In the genomic region with DNA sequence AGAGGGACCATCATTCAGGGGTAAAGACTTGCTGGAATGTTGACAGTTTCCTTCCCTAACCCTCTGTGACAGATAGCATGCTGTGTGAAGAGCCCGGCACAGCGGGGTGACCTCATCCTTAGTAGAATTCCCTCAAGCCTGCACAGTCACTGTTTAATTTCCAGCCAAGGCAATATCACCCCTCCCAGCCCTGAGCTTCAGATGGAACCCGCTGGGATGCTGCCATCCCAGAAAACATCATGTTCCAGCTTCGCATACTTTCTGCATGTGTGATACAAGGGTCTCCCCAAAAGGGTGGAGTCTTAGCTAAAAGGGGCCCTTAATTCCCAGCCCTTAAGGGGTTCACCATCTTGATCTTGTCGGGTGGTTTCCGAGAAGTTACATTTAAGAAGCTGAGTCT, we compare ENCODE assay signal across 13 mouse cellular contexts. TPM values are rescaled to one million over a fixed set of nuclear protein-coding genes. Genes with fewer than 3 reads are reported as not detected.
DNase-seq lines count a peak whose midpoint lies in the region; ATAC-seq lines count a peak whose summit lies in the region.
"Had no signal": no experiment of that assay in that cellular context is flagged by ENCODE, and none has a peak within 500 bp of the region (broad histone marks: within the 10 kb centered on the region; RNA-seq: fewer than 3 reads in every experiment).

No protein-coding gene starts in this region.

- intact Hi-C loops in gastrocnemius, postnatal 36 days (cut with DNase I) = no loop called here

- no peaks in the 10 kb centered on the region for H3K36me3 ChIP-seq in kidney, embryonic 14.5 days (ENCODE audit: control insufficient read depth, insufficient read depth, low read length)
- no peaks in the 10 kb centered on the region for H3K36me3 ChIP-seq in forebrain, embryonic 15.5 days

- no peak overlapping the region for H3K9ac ChIP-seq in kidney, embryonic 14.5 days (ENCODE audit: low read depth, low read length)
- no peak overlapping the region for H3K9ac ChIP-seq in forebrain, embryonic 15.5 days (replicated peaks)

- no peak for ATAC-seq in kidney, embryonic 14.5 days (ENCODE audit: low FRiP score, low TSS enrichment)
- no peak for ATAC-seq in forebrain, embryonic 15.5 days (replicated peaks)
- ATAC-seq: forebrain, embryonic 16.5 days; Patski had no signal

- H3K9me3 ChIP-seq in kidney, embryonic 14.5 days (ENCODE audit: control insufficient read depth, low read length) = no peaks in the 10 kb centered on the region
- H3K9me3 ChIP-seq in forebrain, embryonic 15.5 days = no peaks in the 10 kb centered on the region

- H3K27me3 ChIP-seq in kidney, embryonic 14.5 days (ENCODE audit: control insufficient read depth, insufficient read depth, low read length) = no peaks in the 10 kb centered on the region
- no peaks in the 10 kb centered on the region for H3K27me3 ChIP-seq in forebrain, embryonic 15.5 days
- H3K27me3 ChIP-seq: Patski had no signal

- no peak overlapping the region for H3K27ac ChIP-seq in kidney, embryonic 14.5 days (ENCODE audit: low read depth, low read length)
- no peak overlapping the region for H3K27ac ChIP-seq in forebrain, embryonic 15.5 days (replicated peaks)

- H3K4me2 ChIP-seq in kidney, embryonic 14.5 days (replicated peaks; ENCODE audit: low read depth, low read length) = no peak overlapping the region
- H3K4me2 ChIP-seq in forebrain, embryonic 15.5 days (replicated peaks) = no peak overlapping the region

- H3K4me1 ChIP-seq in kidney, embryonic 14.5 days (ENCODE audit: control insufficient read depth, insufficient read depth, low read length) = no peaks in the 10 kb centered on the region
- no peaks in the 10 kb centered on the region for H3K4me1 ChIP-seq in forebrain, embryonic 15.5 days

- H3K4me3 ChIP-seq in kidney, embryonic 14.5 days (ENCODE audit: low read length) = no peak overlapping the region
- H3K4me3 ChIP-seq in forebrain, embryonic 15.5 days = no peak overlapping the region

- DNase-seq in adrenal gland, postnatal 14 days = peak; percentile 7
- no peak for DNase-seq in adrenal gland, postnatal 10 days
- peak; percentile 29 to 53 for DNase-seq in gastrocnemius, postnatal 36 days
- DNase-seq in heart, postnatal 4 days = peak; percentile 66
- DNase-seq in retina, embryonic 14.5 days (ENCODE audit: low spot score) = peak; percentile 46
- no peak for DNase-seq in kidney, postnatal 36 days
- DNase-seq: kidney, postnatal 10 days; right cerebral cortex, postnatal 4 days; thymus, postnatal 4 days had no signal

- 81% methylated on average over 6 of the region's 6 CpGs for WGBS in kidney, embryonic 14.5 days
- WGBS in forebrain, embryonic 15.5 days = 81% methylated on average over 6 of the region's 6 CpGs

RNA-seq across cellular contexts. Expression of gene Fbn1, which starts 22.9 kb away (rescaled TPM):
- total RNA-seq in adrenal gland, postnatal 14 days (2021) = 88.2 and 93.1 TPM in 2 replicates
- 100 to 1,000 TPM; 121 to 127 TPM for total RNA-seq in adrenal gland, postnatal 10 days (2021)
- total RNA-seq in gastrocnemius, postnatal 36 days (2021) = 10 to 100 TPM; 58.1 to 62.0 TPM
- 100 to 1,000 TPM; 223 to 241 TPM for total RNA-seq in heart, postnatal 4 days (2021)
- polyA plus RNA-seq in kidney, embryonic 14.5 days (2014; fragmentation: Nextera tagmentation; extraction: Ambion mirVana) = 10.9 and 19.8 TPM in 2 replicates
- polyA plus RNA-seq in forebrain, embryonic 15.5 days (2015; fragmentation: Nextera tagmentation; extraction: Ambion mirVana) = 1.9 and 2.2 TPM in 2 replicates

RNA-seq across cellular contexts. Expression of gene Gm9913, which starts 25.8 kb away (rescaled TPM):
- 0.11 TPM in 1 of 2 replicates, not detected in the other for total RNA-seq in adrenal gland, postnatal 14 days (2021)
- under 1 TPM in 1 of 2 experiments, not detected in 1; 0.36 TPM for total RNA-seq in adrenal gland, postnatal 10 days (2021)
- total RNA-seq in gastrocnemius, postnatal 36 days (2021) = under 1 TPM in 1 of 2 experiments, not detected in 1; 0.10 TPM
- under 1 TPM; 0.57 to 0.65 TPM for total RNA-seq in heart, postnatal 4 days (2021)
- polyA plus RNA-seq in kidney, embryonic 14.5 days (2014; fragmentation: Nextera tagmentation; extraction: Ambion mirVana) = 0.29 and 0.57 TPM in 2 replicates
- 0.09 and 0.23 TPM in 2 replicates for polyA plus RNA-seq in forebrain, embryonic 15.5 days (2015; fragmentation: Nextera tagmentation; extraction: Ambion mirVana)

Comparison
In these comparisons a context has a peak if more than half of its experiments do, and no peak if none do; other contexts are left out.
1. DNase-seq: peak in adrenal gland, postnatal 14 days (single experiment), gastrocnemius, postnatal 36 days (2 of 2), heart, postnatal 4 days (single experiment) and retina, embryonic 14.5 days (single experiment); none in adrenal gland, postnatal 10 days (single experiment) and kidney, postnatal 36 days (0 of 2).